Mouse (Mus musculus) cerebellum, adult 9-11 months (tissue): ENCODE measurements at regions not wholly inside any gene's neighbourhood (a gene's known extent, or its start where the extent isn't known, plus 50 kb on each side); places are given as distances from the start of the nearest gene placed in this dataset.
"Not testable (repeated sequence)": the region's sequence is repeated elsewhere in the genome, so short reads cannot be mapped to it uniquely, and the experiment has no call there.

Experiments used
- DNase-seq: peaks from one replicate; pipeline ENCODE4 v3.0.0; 2022

DNA sequence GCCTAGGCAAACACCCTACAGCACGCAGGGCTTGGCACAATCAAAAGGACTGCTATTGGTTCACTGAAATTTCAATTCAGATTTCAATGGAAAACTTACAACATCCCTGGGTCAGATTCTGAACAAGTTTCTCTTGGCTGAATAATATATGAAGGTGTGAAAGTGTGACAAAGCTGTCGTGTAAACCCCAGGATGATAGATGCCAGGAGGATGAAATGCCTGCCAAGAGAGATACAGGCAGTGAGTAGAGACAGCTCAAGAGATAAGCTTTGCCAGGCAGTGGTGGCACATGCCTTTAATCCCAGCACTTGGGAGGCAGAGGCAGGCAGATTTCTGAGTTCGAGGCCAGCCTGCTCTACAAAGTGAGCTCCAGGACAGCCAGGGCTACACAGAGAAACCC, 159.7 kb upstream of the Oprm1 start:
- DNase-seq, result not testable (repeated sequence)

DNA sequence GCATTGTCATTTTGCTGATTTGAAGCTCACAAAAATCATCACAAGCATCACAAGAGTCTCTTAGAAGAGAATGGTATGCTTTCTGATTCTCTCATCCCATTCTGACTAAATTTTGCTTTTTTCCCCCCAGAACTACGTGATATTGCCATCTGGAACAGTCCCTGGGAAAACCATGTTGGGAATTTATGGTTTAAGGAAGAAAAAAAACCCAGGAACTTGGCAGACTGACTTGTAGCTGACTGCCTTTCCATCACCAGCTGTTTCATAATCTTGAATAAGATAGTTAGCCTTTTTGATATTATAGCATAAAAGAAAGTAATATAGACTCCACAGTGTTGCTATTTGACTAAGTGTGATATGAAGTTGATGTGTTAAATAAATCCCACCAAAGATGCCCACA, 110.7 kb upstream of the Oprm1 start:
- no peak for DNase-seq

DNA sequence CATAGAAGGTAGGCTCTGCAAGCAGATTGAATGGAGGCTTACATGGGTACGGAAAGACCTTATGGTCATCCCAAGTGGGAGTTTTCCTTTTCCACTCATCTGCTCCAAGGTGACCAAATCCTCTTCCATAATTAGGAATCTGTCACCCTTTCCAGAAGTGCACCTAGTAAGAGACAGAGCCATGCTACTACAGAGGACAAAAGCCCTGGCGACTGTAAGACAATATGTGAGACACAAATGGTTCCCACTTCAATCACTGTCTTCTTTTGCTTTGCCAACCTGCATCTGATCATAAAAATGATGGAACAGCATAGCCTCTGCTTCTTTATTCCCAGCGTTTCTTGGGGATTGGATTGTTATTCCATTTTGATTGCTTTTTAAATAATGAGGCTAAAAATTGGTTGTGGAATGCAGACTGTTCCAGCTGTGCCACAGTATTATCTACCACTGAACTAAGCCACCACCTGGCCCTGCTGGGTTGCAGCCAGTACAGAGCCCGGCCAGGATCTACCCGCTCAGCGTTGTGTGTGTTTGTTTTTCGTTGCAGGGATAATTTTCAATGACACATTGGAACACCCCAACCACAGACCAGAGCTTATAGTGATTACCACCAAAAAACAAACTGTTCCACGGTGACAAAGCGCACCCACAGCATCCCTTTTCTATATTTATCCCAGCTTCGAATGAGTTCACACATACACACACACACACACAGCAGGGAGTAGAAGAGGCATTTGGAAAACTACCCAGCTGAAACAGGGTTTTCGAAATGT, 72.8 kb upstream of the Oprm1 start:
- DNase-seq, result no peak

DNA sequence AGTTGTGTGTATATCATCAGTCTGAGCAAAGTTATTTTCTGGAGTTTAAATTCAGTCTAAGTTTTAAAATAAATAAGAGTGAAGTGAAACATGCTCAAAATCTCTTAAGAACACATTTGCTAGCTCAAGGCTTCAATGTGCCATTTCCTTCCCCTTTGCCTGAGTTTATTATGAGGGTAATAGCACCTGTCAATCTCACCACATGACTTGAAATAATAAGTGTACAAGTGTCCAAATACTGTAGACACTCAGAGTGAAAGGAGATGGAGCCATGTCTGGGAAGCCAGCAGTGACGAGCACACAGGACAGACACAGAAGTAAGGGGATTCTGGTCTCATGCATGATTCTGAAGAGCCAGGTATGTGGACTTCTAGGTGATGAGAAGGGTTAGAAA, 72.2 kb upstream of the Oprm1 start:
- no peak for DNase-seq
